Mouse (Mus musculus) thymus, adult 18-20 months (tissue): ENCODE results near the gene Hist1h3c.

Experiments
- DNase-seq, 2 experiments: peaks; one replicate each; pipeline ENCODE4 v3.0.0; 2022; ENCODE audit warnings: mixed read lengths in 2 of 2

The Hist1h3c gene

DNA sequence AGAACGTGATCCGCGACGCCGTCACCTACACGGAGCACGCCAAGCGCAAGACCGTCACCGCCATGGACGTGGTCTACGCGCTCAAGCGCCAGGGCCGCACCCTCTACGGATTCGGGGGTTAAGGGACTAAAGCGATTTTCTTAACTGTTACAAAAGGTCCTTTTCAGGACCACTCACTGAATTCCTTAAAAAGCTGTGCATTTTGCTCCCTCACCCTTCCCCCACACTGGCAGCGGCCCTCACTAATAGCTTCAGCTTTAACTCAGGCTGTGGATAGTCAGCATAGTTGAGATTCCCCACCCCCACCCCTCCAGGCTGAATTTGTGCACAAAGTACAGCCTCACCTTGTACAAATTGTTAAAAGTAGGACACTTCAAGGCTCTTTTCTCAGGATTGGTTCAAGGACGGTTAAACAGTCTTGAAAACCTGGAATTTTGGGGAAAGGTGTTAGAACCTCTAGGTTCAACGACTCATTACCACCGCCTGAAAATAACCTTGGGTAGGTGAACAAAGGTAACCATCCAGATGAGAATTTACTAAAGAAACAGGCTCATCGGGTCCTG is 11.9 kb upstream of the Hist1h3c start:
- no peak for DNase-seq

DNA sequence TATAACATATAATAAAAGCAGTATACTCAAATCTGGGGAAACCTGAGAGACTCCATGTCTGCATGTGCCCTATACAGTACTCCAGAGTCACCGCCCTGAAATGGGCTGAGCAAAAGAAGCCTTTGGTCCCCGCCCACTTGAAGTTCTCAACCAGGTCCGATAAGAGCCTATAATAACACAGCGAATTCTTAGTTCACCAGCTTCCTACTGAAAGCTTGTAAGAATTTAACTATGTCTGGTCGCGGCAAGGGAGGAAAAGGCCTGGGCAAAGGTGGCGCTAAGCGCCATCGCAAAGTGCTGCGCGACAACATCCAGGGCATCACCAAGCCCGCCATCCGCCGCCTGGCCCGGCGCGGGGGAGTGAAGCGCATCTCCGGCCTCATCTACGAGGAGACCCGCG is 11.4 kb upstream of the Hist1h3c start, which contains the start of gene Hist1h4b:
Gene Hist1h4b (plus strand): TSS at position 224 of the 400 bp plus-strand sequence.
- peak; percentile 75 to 93 for DNase-seq

DNA sequence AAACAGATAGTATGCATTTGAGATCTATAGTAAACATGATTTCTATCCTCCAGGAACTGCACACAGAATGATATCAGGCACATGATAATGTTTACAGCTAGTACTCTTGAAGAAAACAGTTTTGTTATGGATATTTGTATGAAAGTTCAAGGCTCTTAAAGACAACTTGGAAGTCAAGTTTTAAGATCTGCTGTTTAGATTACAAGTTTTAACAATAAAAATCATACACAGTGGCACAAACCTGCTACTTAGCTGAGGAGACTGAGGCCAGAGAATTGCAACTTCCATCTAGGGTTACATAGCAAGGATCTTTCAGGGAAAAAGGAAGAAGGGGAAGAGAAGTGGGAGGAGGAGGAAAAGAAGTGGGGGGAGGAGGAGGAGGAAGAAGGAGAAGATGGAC is 9.6 kb upstream of the Hist1h3c start:
- no peak for DNase-seq

DNA sequence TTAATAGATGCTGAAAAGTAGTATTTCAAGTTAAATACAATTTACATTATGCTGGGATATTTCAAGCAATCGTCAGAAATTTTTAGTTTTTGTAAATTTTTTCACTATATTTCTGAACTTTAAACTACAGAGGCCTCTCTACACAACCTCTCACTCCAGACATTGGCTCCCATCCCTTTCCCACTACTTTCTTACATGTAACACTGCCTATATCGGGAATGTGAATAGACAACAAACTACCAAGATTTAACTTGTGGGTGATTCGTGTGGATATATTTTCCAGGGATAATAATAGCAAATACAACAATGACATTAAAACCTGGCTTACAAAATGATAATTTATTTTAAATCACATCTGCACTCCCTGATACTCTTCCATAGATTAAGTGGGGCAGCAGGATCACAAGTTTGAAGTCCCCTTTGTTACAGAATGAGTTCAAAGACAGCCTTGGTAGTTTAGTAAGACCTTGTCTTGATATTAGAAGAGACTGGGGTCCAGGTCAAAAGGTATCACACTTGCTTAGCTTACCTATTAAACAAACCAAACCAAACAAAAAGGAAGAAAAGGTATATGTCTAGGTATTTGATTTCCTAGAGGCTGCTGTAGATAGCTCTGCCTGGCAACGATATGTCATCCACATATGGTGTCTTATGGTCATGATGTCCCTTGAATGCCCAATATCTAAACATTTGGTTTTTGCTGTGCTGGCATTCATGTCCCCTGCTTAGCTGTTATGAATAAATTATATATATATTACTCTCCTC is 8.1 kb upstream of the Hist1h3c start:
- no peak for DNase-seq

DNA sequence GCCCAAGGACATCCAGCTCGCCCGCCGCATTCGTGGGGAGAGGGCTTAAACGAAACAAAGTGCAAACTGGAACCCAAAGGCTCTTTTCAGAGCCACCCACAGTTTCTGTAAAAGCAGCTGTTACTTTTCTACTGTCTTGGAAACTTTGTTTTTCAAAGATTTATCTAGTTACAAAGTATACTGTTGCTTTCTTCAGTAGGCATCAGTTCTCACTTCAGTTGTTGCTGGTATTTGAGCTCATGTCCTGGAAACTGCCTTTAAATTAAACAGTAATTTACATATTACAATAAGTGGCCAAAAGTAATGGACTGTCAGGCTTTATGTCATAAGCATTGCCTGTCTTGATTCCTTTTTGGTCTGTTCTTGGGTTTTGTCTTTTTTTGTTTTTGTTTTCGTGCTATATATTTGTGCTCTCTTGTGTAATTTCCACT is 7.4 kb upstream of the Hist1h3c start:
- DNase-seq = peak in 1 of 2 experiments; percentile 23

- DNase-seq = peak; percentile 65 to 85
Observed at GRCm38 (mm10) chr13:23752067-23752741, 6.8 kb upstream of the Hist1h3c start, which contains the start of gene Hist1h3b. Hist1h3b (plus strand) TSS chr13:23752267.

DNA sequence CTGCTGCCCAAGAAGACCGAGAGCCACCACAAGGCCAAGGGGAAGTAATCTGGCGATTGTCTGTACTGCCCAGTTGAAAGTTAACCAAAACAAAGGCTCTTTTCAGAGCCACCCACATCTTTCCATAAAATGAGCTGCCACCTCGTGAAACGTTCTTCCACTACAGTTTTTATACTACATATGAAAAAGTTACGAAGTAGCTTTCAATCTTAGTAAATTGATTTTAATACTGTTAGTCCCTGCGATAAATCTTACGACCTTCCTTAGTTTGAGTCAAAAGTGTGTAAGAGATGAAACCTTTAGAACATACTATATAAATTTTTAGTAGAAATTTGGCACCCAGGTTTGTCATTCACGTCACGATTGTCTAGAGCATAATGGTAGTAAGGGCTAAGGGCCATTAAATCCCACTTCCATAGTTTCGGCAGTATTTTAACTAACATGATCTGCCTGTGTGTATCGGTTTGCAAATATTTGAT is 6.1 kb upstream of the Hist1h3c start:
- DNase-seq = no peak

GRCm38 (mm10) chr13:23750839-23751477 is 5.6 kb upstream of the Hist1h3c start, which contains the start of gene Hist1h2ab:
Hist1h2ab (plus strand) TSS chr13:23751126.
- DNase-seq = peak; percentile 44 to 58

GRCm38 (mm10) chr13:23749563-23750121 is 4.2 kb upstream of the Hist1h3c start:
- DNase-seq = no peak

DNA sequence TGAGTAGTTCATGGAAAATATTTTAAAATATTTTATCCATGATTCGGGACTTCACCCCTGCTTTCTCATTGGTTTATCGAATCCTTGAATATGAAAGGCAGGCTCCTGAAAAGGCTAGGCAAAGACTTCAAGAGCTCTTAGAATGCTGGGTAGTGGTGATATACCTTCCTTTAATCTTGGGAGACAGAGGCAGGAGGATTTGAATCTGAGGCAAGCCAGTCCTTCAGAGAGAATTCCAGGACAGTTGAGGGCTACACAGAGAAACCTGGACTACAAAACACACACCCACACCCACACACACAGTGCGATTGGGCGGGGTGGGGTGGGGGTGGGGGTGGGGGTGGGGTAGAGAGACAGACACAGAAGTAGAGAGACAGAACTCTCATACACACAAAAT is 2.5 kb upstream of the Hist1h3c start:
- DNase-seq = no peak

- no peak for DNase-seq
Observed at GRCm38 (mm10) chr13:23747081-23747891, 1.9 kb upstream of the Hist1h3c start.

DNA sequence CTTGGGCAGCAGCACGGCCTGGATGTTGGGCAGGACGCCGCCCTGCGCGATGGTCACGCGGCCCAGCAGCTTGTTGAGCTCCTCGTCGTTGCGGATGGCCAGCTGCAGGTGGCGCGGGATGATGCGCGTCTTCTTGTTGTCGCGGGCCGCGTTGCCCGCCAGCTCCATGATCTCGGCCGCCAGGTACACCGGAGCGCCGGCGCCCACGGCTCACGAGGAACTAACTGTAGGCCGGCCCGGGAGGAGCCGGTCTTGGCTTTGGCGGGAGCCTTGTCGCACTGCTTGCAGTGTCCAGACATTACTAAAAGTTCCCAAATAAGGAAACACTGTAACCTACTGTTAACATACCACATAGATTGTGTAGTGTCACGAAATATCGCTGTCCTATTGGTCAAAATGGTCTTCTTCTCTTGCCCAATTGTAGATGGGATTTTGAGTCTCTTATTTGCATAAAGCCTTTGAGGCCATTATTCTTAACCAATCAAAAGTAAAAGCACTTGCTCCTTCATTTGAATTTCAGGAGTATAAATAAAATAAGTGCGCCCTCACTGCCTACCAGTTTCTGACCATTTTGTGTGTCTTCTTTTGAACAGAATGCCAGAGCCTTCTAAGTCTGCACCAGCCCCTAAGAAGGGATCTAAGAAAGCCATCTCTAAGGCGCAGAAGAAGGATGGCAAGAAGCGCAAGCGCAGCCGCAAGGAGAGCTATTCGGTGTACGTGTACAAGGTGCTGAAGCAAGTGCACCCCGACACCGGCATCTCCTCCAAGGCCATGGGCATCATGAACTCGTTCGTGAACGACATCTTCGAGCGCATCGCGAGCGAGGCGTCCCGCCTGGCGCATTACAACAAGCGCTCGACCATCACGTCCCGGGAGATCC is 1.0 kb upstream of the Hist1h3c start, which contains the start of gene Hist1h2bb:
Gene Hist1h2bb (plus strand): TSS at position 534 of the 880 bp plus-strand sequence.
- DNase-seq = peak; percentile 52 to 68

GRCm38 (mm10) chr13:23744421-23745380 is 701 bp downstream of the Hist1h3c start:
- DNase-seq = peak in 1 of 2 experiments; percentile 37

DNA sequence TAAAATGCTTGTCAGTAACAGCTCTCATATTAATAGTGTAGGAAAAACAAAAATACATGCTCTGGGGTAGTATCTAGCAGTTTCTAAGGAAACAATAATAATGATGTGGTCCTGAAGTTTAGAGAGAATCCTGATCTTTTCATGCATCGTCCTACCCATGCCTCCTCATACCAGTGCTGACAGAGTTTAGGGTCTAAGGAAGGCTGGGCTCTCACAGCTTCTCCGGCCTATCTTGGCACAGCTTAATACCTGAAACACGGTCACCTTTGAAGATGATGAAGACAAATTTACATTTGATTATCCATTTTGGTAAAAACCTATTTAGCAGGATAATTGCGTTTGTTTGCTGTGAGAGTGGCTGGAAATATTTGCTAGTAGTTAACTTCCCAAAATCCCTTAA is 1.4 kb downstream of the Hist1h3c start:
- DNase-seq = no peak

GRCm38 (mm10) chr13:23743215-23743614 is 2.2 kb downstream of the Hist1h3c start:
- DNase-seq = no peak

- no peak for DNase-seq
Observed at GRCm38 (mm10) chr13:23742007-23742406, 3.4 kb downstream of the Hist1h3c start.

GRCm38 (mm10) chr13:23740910-23741309 is 4.5 kb downstream of the Hist1h3c start:
- DNase-seq = no peak

- DNase-seq = no peak
Observed at GRCm38 (mm10) chr13:23740256-23740840, 5.1 kb downstream of the Hist1h3c start.

DNA sequence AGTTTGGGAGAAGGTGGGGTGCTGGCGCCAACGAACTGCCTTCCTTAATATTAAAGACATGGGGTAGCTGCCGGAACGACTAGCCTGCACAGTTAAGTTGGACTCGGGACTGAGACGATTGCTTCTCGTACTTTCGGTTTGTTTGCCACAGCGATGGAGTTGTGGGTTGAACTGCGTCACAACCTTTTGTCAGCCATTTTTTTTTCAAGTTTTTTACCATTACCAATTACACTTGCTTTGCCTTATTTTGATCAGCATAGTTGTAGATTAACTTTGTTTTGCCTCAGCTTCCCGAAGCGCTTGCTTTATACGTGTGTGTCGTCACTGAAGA is 5.5 kb downstream of the Hist1h3c start:
- DNase-seq = no peak
